Mouse (Mus musculus): ENCODE measurements at regions not wholly inside any gene's neighbourhood (a gene's known extent, or its start where the extent isn't known, plus 50 kb on each side); places are given as distances from the start of the nearest gene placed in this dataset.

DNA sequence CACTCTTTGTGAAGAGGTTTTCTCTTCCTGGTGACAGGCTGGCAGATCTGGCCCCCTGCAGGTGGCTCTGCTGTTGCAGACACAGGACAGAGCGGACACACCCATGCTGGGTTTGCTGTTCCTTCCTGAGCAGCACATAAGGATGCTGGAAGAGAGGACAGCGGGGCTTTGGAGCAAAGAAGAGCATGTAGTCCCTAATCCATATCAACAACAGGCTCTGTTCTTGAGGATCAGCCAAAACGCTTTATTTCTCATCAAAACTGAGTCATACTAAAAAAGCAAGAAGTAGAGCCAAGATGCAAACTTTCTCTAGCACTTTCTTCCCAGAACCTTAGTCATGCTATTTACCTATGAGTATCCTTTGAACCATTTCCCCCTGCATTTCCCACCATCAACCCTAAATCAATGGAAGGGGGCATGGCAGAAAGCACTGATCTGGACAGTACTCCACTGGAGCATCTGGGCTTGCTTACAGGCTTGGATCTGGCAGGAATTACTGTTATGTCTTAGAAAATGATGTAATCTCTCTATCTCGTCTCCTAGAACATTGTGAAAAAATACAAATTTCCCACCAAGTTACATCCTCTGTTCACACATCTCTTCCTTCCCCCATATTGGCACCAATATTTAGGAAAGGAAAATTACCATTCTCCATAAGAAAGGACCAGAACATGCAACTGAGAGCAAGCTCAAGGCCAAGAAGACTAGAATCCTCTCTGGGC lies 2294.7 kb upstream of the Lrrc6 start:
- H3K9ac ChIP-seq (ENCODE audit: control insufficient read depth, low read depth, low read length, poor library complexity, severe bottlenecking) = no peak overlapping the region
- TF ChIP-seq SIN3A (IDR thresholded peaks at IDR 0.05; ENCODE audit: low read length) (no peak), SMC3 (IDR thresholded peaks at IDR 0.05; ENCODE audit: low read depth, low read length) (no peak), CTCF (IDR thresholded peaks at IDR 0.05 in 2 of 3, conservative IDR thresholded peaks at IDR 0.05 in 1 of 3; ENCODE audit: control insufficient read depth in 1 of 3, insufficient read depth in 1 of 3, low read depth in 2 of 3, low read length in 3 of 3, poor library complexity in 1 of 3, severe bottlenecking in 1 of 3) (no peak), BHLHE40 (IDR thresholded peaks at IDR 0.05; ENCODE audit: borderline replicate concordance, low read depth, low read length) (no peak), MYC (IDR thresholded peaks at IDR 0.05; ENCODE audit: low read depth, low read length) (no peak), CHD2 (IDR thresholded peaks at IDR 0.05; ENCODE audit: low read length) (no peak), TAL1 (IDR thresholded peaks at IDR 0.05; ENCODE audit: low read length) (no peak), ZMIZ1 (IDR thresholded peaks at IDR 0.05; ENCODE audit: low read depth, low read length) (no peak), POLR2A (IDR thresholded peaks at IDR 0.05; ENCODE audit: control insufficient read depth in 1 of 2, insufficient read depth in 1 of 2, low read depth in 1 of 2, low read length in 2 of 2, poor library complexity in 1 of 2) (no peak), ETS1 (IDR thresholded peaks at IDR 0.05; ENCODE audit: low read depth, low read length) (no peak)
- H3K4me1 ChIP-seq (ENCODE audit: control insufficient read depth in 1 of 2, insufficient read depth in 2 of 2, low read length in 2 of 2) = no peaks in the 10 kb centered on the region
- no peak for DNase-seq (ENCODE audit: low read depth, low spot score)
- H3K27me3 ChIP-seq (ENCODE audit: control insufficient read depth in 1 of 2, insufficient read depth in 2 of 2, low read length in 2 of 2) = no peaks in the 10 kb centered on the region
- H3K79me2 ChIP-seq (ENCODE audit: control insufficient read depth, insufficient read depth, low read length, poor library complexity) = no peaks in the 10 kb centered on the region
- H3K9me3 ChIP-seq (replicated peaks; ENCODE audit: insufficient read depth, low read length) = 0 out of 2 replicates have a peak, but pooled peaks cover 2% of the 10 kb centered on the region
- H3K4me3 ChIP-seq (ENCODE audit: control insufficient read depth in 1 of 2, insufficient read depth in 1 of 2, low read depth in 2 of 2, low read length in 2 of 2) = no peak overlapping the region
- H3K36me3 ChIP-seq (ENCODE audit: control insufficient read depth in 1 of 2, insufficient read depth in 2 of 2, low read length in 2 of 2) = no peaks in the 10 kb centered on the region
- no peak overlapping the region for H3K27ac ChIP-seq (ENCODE audit: control insufficient read depth, low read depth, low read length)

- no peaks in the 10 kb centered on the region for H3K9me3 ChIP-seq (replicated peaks; ENCODE audit: insufficient read depth, low read length)
- no peak overlapping the region for H3K4me3 ChIP-seq (ENCODE audit: control insufficient read depth in 1 of 2, insufficient read depth in 1 of 2, low read depth in 2 of 2, low read length in 2 of 2)
- TF ChIP-seq HCFC1 (IDR thresholded peaks at IDR 0.05; ENCODE audit: low read depth, low read length) (no peak), SIN3A (IDR thresholded peaks at IDR 0.05; ENCODE audit: low read length) (no peak), EP300 (IDR thresholded peaks at IDR 0.05; ENCODE audit: low read depth in 1 of 2, low read length in 2 of 2) (no peak), MAFK (IDR thresholded peaks at IDR 0.05; ENCODE audit: borderline replicate concordance, low read depth, low read length) (no peak), MEF2A (IDR thresholded peaks at IDR 0.05; ENCODE audit: extremely low read depth, insufficient replicate concordance, low read depth, low read length, poor library complexity, severe bottlenecking) (no peak), RCOR1 (IDR thresholded peaks at IDR 0.05; ENCODE audit: low read depth, low read length) (no peak), USF2 (IDR thresholded peaks at IDR 0.05; ENCODE audit: borderline replicate concordance in 1 of 2, insufficient read depth in 1 of 2, low read depth in 1 of 2, low read length in 2 of 2) (no peak), ZNF384 (IDR thresholded peaks at IDR 0.05; ENCODE audit: low read depth, low read length) (no peak), E2F4 (IDR thresholded peaks at IDR 0.05; ENCODE audit: borderline replicate concordance, low read depth, low read length) (no peak), MYC (IDR thresholded peaks at IDR 0.05; ENCODE audit: low read depth, low read length) (no peak), GABPA (IDR thresholded peaks at IDR 0.05; ENCODE audit: low read depth, low read length) (no peak), USF1 (IDR thresholded peaks at IDR 0.05; ENCODE audit: low read depth, low read length) (no peak), BHLHE40 (IDR thresholded peaks at IDR 0.05; ENCODE audit: borderline replicate concordance, low read depth, low read length) (no peak), MYB (IDR thresholded peaks at IDR 0.05; ENCODE audit: low read depth, low read length) (no peak), ZKSCAN1 (IDR thresholded peaks at IDR 0.05; ENCODE audit: low read depth, low read length) (no peak)
- H3K79me2 ChIP-seq (ENCODE audit: control insufficient read depth, insufficient read depth, low read length, poor library complexity) = no peaks in the 10 kb centered on the region
- no peak overlapping the region for H3K9ac ChIP-seq (ENCODE audit: control insufficient read depth, low read depth, low read length, poor library complexity, severe bottlenecking)
- H3K27me3 ChIP-seq (ENCODE audit: control insufficient read depth in 1 of 2, insufficient read depth in 2 of 2, low read length in 2 of 2) = no peaks in the 10 kb centered on the region
- no peak for DNase-seq (ENCODE audit: low read depth, low spot score)
- no peak overlapping the region for H3K27ac ChIP-seq (ENCODE audit: control insufficient read depth, low read depth, low read length)
- H3K36me3 ChIP-seq (ENCODE audit: control insufficient read depth in 1 of 2, insufficient read depth in 2 of 2, low read length in 2 of 2) = no peaks in the 10 kb centered on the region
- H3K4me1 ChIP-seq (ENCODE audit: control insufficient read depth in 1 of 2, insufficient read depth in 2 of 2, low read length in 2 of 2) = no peaks in the 10 kb centered on the region
These were observed 2259.2 kb upstream of the Lrrc6 start for GRCm38 (mm10) chr15:68759948-68760347.

Data from MEL (cell line).